Mouse (Mus musculus): ENCODE measurements around the gene Plcb1. TPM values are rescaled to one million over a fixed set of nuclear protein-coding genes. Genes with fewer than 3 reads are reported as not detected.

Gene Plcb1
- polyA plus RNA-seq, 1 experiment from 2014 or later = 4.6 TPM

Other genes with a start within 250 kb of the Plcb1 start
- gene Hao1, start 231.7 kb upstream of the Plcb1 start, polyA plus RNA-seq (2015; fragmentation: Nextera tagmentation; extraction: Ambion mirVana) = 12.8 and 16.1 TPM in 2 replicates
- 10.4 and 12.0 TPM in 2 replicates for gene Tmx4, start 141.9 kb upstream of the Plcb1 start, polyA plus RNA-seq (2015; fragmentation: Nextera tagmentation; extraction: Ambion mirVana)